Mouse (Mus musculus) CH12F3 (cell line): ENCODE results near the gene Gm18336.
"Not testable (repeated sequence)": the region's sequence is repeated elsewhere in the genome, so short reads cannot be mapped to it uniquely, and the experiment has no call there.

Experiments used
- in situ Hi-C: fragments of 300-500 bp; cut with MboI; formaldehyde crosslinking; loops from 2 replicates; pipeline ENCODE4 v1.14.3; 2020; ENCODE audit warnings: low sequenced_read_pairs

The Gm18336 gene

DNA sequence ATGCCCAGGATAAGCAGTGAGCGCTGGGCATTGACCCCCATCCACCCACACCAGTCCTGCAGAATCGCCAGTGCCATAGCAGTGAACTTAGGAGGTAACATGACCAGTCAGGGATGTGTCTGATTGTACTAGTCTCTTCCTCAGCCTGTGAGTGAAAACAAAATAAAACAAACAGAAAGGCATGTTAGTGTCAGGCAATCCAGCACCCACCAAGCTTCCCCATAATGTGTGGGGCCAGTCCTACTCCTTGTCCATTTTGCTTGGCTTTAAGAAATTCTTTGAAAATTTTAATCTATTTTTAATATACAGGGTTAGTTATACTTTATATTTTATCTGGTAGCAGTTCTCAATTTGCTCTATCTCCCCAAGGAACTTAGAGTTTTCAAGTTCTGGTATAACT, at the start of gene Gm18336:
Gene Gm18336, minus strand, starts transcription at position 101 of the 400 bp plus-strand sequence.
- in situ Hi-C loops: not testable (repeated sequence)

DNA sequence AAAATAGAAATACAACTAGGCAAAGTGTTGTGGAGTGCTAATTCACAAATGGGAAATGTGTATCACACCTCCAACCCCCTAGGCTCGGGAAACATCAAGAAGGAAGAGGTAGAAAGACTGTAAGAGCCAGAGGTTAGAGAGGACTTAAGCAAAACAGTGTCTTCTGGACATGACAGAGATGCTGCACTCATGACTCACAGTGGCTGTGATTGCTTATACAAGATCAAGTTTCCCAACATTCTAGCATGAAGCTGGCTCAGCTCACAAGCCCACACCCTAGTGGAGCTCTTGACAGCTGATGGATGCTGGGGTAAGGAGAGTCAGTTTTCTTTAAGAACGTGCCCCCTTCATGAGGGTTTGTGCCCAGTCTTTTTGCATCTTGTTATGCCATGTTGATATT, 42.9 kb upstream of the Gm18336 start:
- in situ Hi-C loops: no loop called here

DNA sequence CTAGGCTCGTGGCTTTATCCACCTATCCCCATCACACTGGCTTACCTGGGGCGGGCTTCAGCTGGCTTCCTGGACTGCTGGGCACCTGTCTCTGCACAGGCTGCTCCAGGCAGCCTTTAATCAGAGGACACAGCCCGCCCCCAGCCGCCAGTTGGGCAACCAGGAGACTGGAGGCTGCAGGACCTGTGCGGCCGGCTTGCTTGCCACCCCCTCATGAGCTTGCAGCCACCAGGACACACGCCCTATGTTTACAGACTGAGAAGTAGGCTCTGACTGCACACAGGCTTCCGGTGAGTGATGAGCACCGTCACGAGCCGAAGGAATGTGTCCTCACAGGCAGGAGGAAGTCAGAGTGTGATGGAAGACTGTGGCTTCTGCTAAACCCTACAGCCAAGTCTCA, 36.7 kb upstream of the Gm18336 start, which contains the start of gene Trex2:
Gene Trex2, minus strand, starts transcription at position 93 of the 400 bp plus-strand sequence.
- in situ Hi-C loops: no loop called here

DNA sequence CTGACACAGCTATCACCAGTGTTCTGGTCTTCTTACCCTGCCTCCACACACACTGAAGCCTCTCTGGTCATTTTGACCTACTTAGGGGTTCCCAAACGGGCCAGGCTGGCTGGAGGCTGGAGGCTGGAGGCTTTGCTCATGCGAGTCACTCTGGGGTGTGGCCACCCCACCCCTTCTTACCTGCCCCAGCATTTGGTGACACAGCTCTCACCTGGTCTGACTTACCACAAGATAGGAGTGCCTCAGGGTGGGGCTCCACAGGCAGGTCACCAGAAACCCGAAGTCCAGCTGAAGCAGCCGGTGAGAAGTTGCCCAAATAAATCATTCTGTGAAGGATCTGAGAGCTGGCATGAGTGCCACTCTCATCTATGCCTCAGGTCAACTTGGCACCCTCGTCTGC, 34.3 kb upstream of the Gm18336 start:
- in situ Hi-C loops: no loop called here

DNA sequence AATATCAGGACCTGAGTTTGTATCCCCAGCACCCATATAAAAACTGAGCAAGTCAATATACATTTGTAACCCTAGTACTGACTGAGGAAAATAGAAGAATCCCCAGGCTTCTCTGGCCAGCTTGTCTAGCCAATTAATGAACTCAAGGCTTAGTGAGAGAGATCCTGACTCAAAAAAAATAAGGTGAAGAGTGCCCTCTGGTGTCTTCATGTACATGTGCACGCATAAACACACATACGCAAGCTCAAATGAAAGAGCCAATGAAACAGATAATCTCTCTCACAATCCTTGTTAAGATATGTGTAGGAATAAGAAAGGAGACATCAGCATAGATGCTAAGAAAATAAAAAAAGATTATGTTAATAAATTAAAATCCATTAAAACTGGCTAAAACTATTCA, 31.5 kb upstream of the Gm18336 start:
- in situ Hi-C loops: no loop called here

DNA sequence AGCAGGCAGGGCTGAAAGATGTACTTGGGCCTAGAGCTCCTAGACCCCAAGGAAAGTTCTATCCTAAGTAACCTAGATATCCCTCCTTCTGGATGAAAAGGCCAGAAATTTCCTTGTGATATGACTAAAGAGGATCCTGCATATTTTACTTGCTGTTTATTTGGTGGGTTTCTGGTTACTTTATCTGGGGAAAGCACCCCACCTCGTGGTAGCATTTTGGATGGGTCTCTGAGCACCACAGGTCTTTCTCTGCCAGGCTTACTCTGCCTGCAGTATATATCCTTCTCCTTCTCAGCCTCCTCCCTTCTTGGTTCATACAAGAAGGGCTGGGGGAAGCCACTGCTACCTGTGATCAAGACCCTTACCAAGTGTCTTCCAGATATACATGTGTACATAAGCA, 14.2 kb upstream of the Gm18336 start:
- in situ Hi-C loops: no loop called here

DNA sequence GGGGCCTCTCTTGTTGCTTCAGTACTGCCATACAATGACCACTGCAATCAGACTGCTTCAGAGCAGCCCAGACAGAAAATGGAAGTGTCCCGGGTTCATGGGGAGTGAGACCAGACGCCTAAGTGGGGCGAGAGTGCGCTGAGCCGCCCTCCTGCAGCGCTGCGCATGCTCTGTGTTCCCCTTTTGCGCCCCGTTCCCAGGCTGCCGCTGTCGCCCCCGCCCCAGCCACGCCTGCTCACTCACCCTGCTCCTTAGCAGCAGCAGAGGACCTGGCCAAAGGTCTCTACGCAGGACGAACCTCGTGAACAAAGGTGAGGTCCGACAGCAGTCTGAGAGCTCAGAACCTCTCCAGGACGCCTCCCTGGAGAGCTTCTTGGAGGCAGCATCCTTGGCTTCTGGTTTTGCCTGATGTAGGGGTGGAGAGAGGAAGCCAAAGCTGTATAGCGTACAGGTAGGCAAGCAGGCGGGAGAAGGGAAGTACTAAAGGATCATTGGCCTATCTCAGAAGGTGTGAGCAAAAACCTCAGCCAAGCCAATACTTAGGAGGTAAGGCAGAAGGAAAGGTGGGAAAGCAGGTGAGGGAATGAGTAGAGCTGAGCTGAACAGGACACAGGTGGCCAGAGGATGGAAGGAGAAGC, 12.5 kb upstream of the Gm18336 start, which contains the start of gene Zfp92:
Gene Zfp92, plus strand, starts transcription at position 217 of the 638 bp plus-strand sequence.
- in situ Hi-C loops: no loop called here

DNA sequence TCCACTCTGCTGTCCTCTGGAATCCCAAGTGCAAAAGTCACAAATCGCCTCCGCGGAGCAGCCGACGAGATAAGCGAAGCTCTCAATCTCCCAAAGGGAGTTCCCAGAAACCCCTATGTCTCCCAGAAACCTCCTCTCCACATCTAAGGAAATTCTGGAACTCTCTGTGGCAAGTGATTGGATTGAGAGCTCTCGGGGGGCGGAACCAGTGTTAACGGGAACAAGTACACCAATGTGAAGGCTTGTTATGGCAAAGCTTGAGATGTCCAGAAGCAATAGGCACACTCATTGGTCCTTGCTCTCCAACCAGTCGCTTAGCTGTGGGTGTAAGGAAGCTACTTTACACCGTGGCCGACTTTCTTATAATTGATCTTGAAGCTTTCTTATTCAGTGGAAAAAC, 3.1 kb upstream of the Gm18336 start:
- in situ Hi-C loops: no loop called here

DNA sequence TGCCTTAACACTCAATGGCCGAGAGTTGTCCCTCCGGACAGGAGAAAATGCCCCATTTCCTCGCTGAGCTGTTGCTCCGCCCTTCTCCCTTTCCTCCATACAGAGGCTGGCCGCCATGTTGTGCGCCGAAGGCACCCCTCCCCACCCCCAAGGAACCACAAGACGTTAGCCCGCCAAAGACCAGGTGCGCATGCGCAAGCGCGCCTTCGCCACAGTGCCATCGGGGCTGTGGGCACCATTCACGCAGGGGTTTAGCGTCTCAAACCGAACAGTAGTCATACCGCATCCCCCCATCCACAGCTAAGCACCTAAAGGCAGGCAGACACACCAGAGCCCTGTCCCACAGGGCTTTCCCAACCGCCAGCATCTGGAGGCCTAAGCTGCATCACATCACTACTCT, 2.4 kb upstream of the Gm18336 start:
- in situ Hi-C loops: no loop called here

DNA sequence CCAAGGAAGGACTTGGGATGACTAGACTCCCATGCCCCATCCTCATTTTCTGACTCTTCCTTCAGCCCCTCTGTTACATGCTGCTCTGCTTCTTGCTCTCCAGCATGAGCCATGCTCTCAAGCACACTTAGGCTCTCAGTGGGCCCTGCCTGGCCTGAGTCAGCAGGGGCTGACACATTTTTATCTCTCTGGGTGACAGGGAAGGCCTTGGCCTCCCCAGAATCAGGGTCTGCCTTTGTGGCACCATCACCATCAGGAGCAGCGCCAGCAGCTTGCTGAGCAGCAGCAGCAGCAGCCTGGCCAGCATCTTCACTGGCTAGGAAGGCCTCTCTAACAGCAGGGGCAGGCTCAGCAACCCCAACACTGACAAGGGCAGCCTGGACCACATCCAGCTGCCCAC, 2.1 kb downstream of the Gm18336 start:
- in situ Hi-C loops: no loop called here

DNA sequence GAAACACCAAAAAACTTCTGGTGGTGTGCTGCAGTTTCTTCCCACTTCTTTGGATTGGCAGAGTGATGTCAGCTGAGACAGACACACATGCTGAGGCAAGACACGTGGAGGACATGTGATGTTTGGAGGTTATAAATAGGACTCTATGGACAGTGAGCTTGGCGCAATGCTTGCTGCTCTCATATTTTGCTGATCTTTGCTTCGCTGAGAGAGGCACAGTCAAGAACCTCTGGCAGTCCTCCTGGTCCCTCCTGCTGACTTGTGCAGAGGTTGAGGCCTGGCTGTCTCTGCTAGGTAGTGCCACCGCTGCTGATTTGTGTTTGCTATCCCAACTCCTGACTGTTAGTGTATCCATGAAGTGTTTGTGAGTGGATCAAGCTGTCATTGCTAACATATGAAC, 7.1 kb downstream of the Gm18336 start:
- in situ Hi-C loops: no loop called here

DNA sequence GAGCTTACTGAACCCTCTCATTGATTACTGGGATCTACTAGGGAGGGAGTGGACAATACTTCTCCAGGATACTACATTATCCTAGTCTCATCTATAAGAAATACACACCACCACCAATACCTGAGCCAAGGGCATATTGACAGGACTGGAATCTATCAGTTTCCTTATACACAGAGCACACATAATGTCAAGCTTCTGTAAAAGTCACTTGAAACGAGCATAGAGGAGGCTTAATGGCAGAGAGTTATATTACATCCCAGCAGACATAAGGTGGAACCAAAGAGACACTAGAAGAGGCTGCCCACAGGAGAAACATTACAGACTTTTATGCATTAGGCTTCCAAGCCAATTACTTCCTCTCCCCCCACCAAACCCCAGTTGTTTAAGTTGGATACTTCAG, 13.6 kb downstream of the Gm18336 start:
- in situ Hi-C loops: no loop called here

DNA sequence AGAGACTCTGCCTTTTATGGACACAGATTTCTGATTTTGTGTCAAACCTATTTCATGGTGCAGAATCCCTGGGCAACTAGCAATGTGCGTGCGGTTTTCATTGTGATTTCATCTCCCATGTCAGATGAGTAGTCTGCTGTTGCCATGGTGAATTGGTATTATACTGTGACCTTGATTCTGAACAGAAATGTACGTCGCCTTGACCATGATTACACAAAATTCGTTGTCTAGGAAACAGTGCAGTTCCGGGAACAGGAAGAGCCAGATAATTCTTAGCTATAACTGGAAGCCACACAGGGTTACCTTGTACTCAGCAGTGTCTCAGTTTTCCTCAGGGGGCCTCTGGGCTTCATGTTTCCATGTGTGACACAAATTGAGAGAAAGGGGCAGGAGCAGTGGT, 14.1 kb downstream of the Gm18336 start:
- in situ Hi-C loops: no loop called here

DNA sequence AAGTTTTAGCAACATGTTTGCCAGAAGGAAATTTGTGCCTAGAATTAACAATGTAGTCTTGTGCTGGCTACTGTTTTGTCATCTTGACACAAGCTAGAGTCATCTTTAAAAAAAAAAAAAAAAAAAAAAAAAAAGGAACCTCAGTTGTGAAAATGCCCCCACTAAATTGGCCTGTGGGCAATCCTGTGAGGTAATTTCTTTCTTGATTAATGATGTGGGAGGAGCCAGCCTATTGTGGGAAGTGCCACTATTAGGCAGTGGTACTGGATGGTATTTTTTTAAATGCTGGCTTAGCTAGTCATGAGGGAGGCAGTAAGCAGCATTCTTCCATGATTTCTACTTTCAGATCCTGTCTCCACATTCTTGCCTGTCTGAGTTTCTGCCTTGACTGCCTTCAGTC, 35.2 kb downstream of the Gm18336 start:
- in situ Hi-C loops: no loop called here

DNA sequence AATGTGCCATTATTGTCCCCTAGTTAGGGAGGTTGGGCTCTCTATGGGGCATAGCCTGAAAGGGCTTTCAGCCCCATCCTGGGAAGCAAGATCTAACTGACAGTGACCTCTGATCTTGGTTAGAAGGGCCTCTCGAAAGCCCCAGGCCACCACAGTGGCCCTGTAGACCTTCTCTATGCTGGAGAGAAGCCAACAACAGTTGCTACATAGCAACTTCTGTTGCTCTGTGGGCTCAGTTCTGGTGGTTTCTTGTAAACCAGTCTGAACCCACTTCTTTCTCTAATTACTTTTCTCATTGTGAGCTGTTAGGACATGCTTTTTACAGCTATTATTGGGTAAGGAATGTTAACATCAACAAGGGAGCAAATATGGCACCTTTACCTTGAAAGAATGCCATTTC, 41.8 kb downstream of the Gm18336 start:
- in situ Hi-C loops: no loop called here

DNA sequence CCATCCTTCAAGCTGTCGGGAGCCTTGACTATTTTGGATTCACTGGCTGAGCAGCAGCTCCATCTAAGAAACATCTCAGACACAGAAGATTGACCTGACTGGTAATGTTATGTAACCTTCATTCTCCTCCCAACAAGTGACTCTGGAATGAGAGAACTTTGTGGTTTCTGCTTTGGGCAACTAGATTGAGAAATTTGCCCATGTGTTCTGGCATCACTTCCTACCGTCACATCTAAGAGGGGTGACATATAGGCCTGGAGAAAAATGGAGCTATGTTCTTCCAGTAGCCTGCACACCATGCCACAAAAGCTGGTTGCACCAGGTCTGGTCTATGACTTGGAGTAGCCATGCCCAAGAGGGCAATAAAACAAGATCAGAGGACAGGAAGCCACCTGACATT, 42.4 kb downstream of the Gm18336 start:
- in situ Hi-C loops: no loop called here
